Mouse (Mus musculus) forebrain, embryonic 11.5 days (tissue): ENCODE data around the gene Adh1. TPM values are rescaled to one million over a fixed set of nuclear protein-coding genes. Genes with fewer than 3 reads are reported as not detected.

Experiments
- ATAC-seq: fragments of 200-750 bp; cut with Nextera tagmentation; replicated peaks from 2 replicates; pipeline ENCODE4 v1.8.0; 2017; ENCODE audit warnings: moderate TSS enrichment; ENCODE audit not compliant: low FRiP score
- DNase-seq: peaks from one replicate; pipeline ENCODE4 v3.0.0-alpha.2; 2017; ENCODE audit warnings: low spot score
- H3K27ac ChIP-seq: fragments of 300-500 bp; sonication (generic); 2 replicates; pipeline ENCODE4 v1.5.1; 2014; ENCODE audit warnings: low read depth, low read length
- H3K27me3 ChIP-seq: fragments of 300-500 bp; sonication (generic); 2 replicates; pipeline ENCODE4 v1.6.1; 2014; ENCODE audit warnings: mild to moderate bottlenecking, low read length, mixed read lengths; ENCODE audit not compliant: control insufficient read depth, insufficient read depth
- H3K36me3 ChIP-seq: fragments of 300-500 bp; sonication (generic); 2 replicates; pipeline ENCODE4 v1.6.1; 2014; ENCODE audit warnings: mild to moderate bottlenecking, low read length, moderate library complexity, mixed read lengths; ENCODE audit not compliant: control insufficient read depth, insufficient read depth
- H3K4me1 ChIP-seq: fragments of 300-500 bp; sonication (generic); replicated peaks from 2 replicates; pipeline ENCODE4 v1.6.1; 2014; ENCODE audit warnings: low read length, mixed read lengths; ENCODE audit not compliant: control insufficient read depth, insufficient read depth
- H3K4me2 ChIP-seq: fragments of 300-500 bp; sonication (generic); 2 replicates; pipeline ENCODE4 v1.6.1; 2014; ENCODE audit warnings: low read depth, mild to moderate bottlenecking, low read length, moderate library complexity, mixed read lengths; ENCODE audit not compliant: severe bottlenecking
- H3K4me3 ChIP-seq: fragments of 300-500 bp; sonication (generic); 2 replicates; pipeline ENCODE4 v1.5.1; 2014; ENCODE audit warnings: low read depth, low read length
- H3K9ac ChIP-seq: fragments of 300-500 bp; sonication (generic); 2 replicates; pipeline ENCODE4 v1.6.1; 2014; ENCODE audit warnings: low read length
- H3K9me3 ChIP-seq: fragments of 300-500 bp; sonication (generic); 2 replicates; pipeline ENCODE4 v1.6.1; 2016; ENCODE audit warnings: low read length, mixed read lengths; ENCODE audit not compliant: control insufficient read depth
- WGBS: fragments of 180-500 bp; shearing (Covaris S2); extraction: QIAGEN DNeasy Blood & Tissue Kit; methylation state at CpG from one replicate; pipeline ENCODE4 v1.1.7; 2014; 5-methylcytosine and 5-hydroxymethylcytosine counted together
- polyA plus RNA-seq: library from polyadenylated mRNA; unstranded; fragments of >200 nt; fragmentation: Nextera tagmentation; extraction: Ambion mirVana; gene quantifications from 2 replicates; pipeline ENCODE4 v1.2.1, GENCODE M21; 2014

The Adh1 gene
- polyA plus RNA-seq, 1 experiment from 2014 or later, result 0.16 TPM

GRCm38 (mm10) chr3:138236546-138237163 is 24.1 kb upstream of the Adh1 start:
- WGBS, result 78% methylated on average over 11 of the region's 11 CpGs
- H3K27me3 ChIP-seq, result no peaks in the 10 kb centered on the region
- H3K36me3 ChIP-seq, result no peaks in the 10 kb centered on the region
- H3K4me3 ChIP-seq, result no peak overlapping the region
- no peak for DNase-seq
- no peaks in the 10 kb centered on the region for H3K4me1 ChIP-seq
- no peak for ATAC-seq
- no peak overlapping the region for H3K27ac ChIP-seq
- H3K9me3 ChIP-seq, result no peaks in the 10 kb centered on the region
- H3K9ac ChIP-seq, result no peak overlapping the region
- H3K4me2 ChIP-seq, result no peak overlapping the region

GRCm38 (mm10) chr3:138238046-138238445 is 22.7 kb upstream of the Adh1 start:
- no peak overlapping the region for H3K27ac ChIP-seq
- DNase-seq (no peak), ATAC-seq (no peak)
- no peaks in the 10 kb centered on the region for H3K4me1 ChIP-seq
- H3K27me3 ChIP-seq, result no peaks in the 10 kb centered on the region
- no peak overlapping the region for H3K4me2 ChIP-seq
- no peak overlapping the region for H3K9ac ChIP-seq
- no peak overlapping the region for H3K4me3 ChIP-seq
- no peaks in the 10 kb centered on the region for H3K9me3 ChIP-seq
- no peaks in the 10 kb centered on the region for H3K36me3 ChIP-seq
- 90% methylated on average over 10 of the region's 10 CpGs for whole genome bisulfite sequencing

GRCm38 (mm10) chr3:138239461-138239860 is 21.3 kb upstream of the Adh1 start:
- no peak for ATAC-seq

GRCm38 (mm10) chr3:138240411-138240810 is 20.4 kb upstream of the Adh1 start:
- Histone ChIP-seq H3K9ac (no peak overlapping the region), H3K4me2 (no peak overlapping the region), H3K27ac (no peak overlapping the region), H3K4me1 (no peaks in the 10 kb centered on the region), H3K27me3 (no peaks in the 10 kb centered on the region), H3K4me3 (no peak overlapping the region), H3K9me3 (no peaks in the 10 kb centered on the region), H3K36me3 (no peaks in the 10 kb centered on the region)
- WGBS, result 89% methylated on average over 3 of the region's 3 CpGs
- DNase-seq (no peak), ATAC-seq (no peak)

More at GRCm38 (mm10) chr3:138239461-138239860, 21.3 kb upstream of the Adh1 start:
- WGBS, result 88% methylated on average over 6 of the region's 6 CpGs
- H3K27ac ChIP-seq, result no peak overlapping the region
- H3K9me3 ChIP-seq, result no peaks in the 10 kb centered on the region
- no peaks in the 10 kb centered on the region for H3K4me1 ChIP-seq
- no peak for DNase-seq
- no peak overlapping the region for H3K4me3 ChIP-seq
- H3K27me3 ChIP-seq, result no peaks in the 10 kb centered on the region
- H3K4me2 ChIP-seq, result no peak overlapping the region
- H3K9ac ChIP-seq, result no peak overlapping the region
- H3K36me3 ChIP-seq, result no peaks in the 10 kb centered on the region

- WGBS, result 85% methylated on average over 5 of the region's 5 CpGs
- H3K27me3 ChIP-seq, result no peaks in the 10 kb centered on the region
- no peak for DNase-seq
- no peaks in the 10 kb centered on the region for H3K9me3 ChIP-seq
- H3K4me1 ChIP-seq, result no peaks in the 10 kb centered on the region
- H3K36me3 ChIP-seq, result no peaks in the 10 kb centered on the region
- H3K4me2 ChIP-seq, result no peak overlapping the region
- H3K27ac ChIP-seq, result no peak overlapping the region
- no peak overlapping the region for H3K9ac ChIP-seq
- ATAC-seq, result no peak
- H3K4me3 ChIP-seq, result no peak overlapping the region
Observed at GRCm38 (mm10) chr3:138240942-138241341, 19.8 kb upstream of the Adh1 start.

GRCm38 (mm10) chr3:138241371-138241770 is 19.4 kb upstream of the Adh1 start:
- H3K9ac ChIP-seq, result no peak overlapping the region
- DNase-seq (no peak), ATAC-seq (no peak)
- no peaks in the 10 kb centered on the region for H3K9me3 ChIP-seq
- no peak overlapping the region for H3K4me3 ChIP-seq
- H3K27me3 ChIP-seq, result no peaks in the 10 kb centered on the region
- no peaks in the 10 kb centered on the region for H3K4me1 ChIP-seq
- H3K36me3 ChIP-seq, result no peaks in the 10 kb centered on the region
- WGBS, result 71% methylated on average over 6 of the region's 6 CpGs
- no peak overlapping the region for H3K27ac ChIP-seq
- H3K4me2 ChIP-seq, result no peak overlapping the region

GRCm38 (mm10) chr3:138242021-138242726 is 18.6 kb upstream of the Adh1 start:
- no peaks in the 10 kb centered on the region for H3K9me3 ChIP-seq
- H3K4me1 ChIP-seq, result no peaks in the 10 kb centered on the region
- H3K27ac ChIP-seq, result no peak overlapping the region
- no peak overlapping the region for H3K4me3 ChIP-seq
- DNase-seq (no peak), ATAC-seq (no peak)
- no peaks in the 10 kb centered on the region for H3K27me3 ChIP-seq
- 80% methylated on average over 14 of the region's 14 CpGs for WGBS
- H3K36me3 ChIP-seq, result no peaks in the 10 kb centered on the region
- H3K9ac ChIP-seq, result no peak overlapping the region
- H3K4me2 ChIP-seq, result no peak overlapping the region

GRCm38 (mm10) chr3:138242933-138243332 is 17.9 kb upstream of the Adh1 start:
- DNase-seq (no peak), ATAC-seq (no peak)
- 88% methylated on average over 6 of the region's 6 CpGs for WGBS
- no peaks in the 10 kb centered on the region for H3K36me3 ChIP-seq
- no peaks in the 10 kb centered on the region for H3K27me3 ChIP-seq
- H3K4me2 ChIP-seq, result no peak overlapping the region
- no peak overlapping the region for H3K27ac ChIP-seq
- H3K9ac ChIP-seq, result no peak overlapping the region
- H3K4me3 ChIP-seq, result no peak overlapping the region
- H3K4me1 ChIP-seq, result no peaks in the 10 kb centered on the region
- no peaks in the 10 kb centered on the region for H3K9me3 ChIP-seq
